Mouse (Mus musculus) liver, embryonic 16.5 days (tissue): ENCODE measurements around the gene Pygm. TPM values are rescaled to one million over a fixed set of nuclear protein-coding genes. Genes with fewer than 3 reads are reported as not detected.
A peak's percentile ranks its signal among the peaks of the same experiment; 100 is the strongest.

Experiments
- ATAC-seq: fragments of 200-750 bp; cut with Nextera tagmentation; 2 replicates; pipeline ENCODE4 v1.8.0; 2017; ENCODE audit warnings: low read depth, mild to moderate bottlenecking, moderate number of reproducible peaks, moderate library complexity
- H3K27ac ChIP-seq: fragments of 300-500 bp; sonication (generic); 2 replicates; pipeline ENCODE4 v1.5.1; 2014; ENCODE audit warnings: mild to moderate bottlenecking, low read length
- H3K27me3 ChIP-seq: fragments of 300-500 bp; sonication (generic); 2 replicates; pipeline ENCODE4 v1.6.1; 2014; ENCODE audit warnings: low read depth, low read length, mixed read lengths; ENCODE audit not compliant: control insufficient read depth, insufficient read depth
- H3K36me3 ChIP-seq: fragments of 300-500 bp; sonication (generic); 2 replicates; pipeline ENCODE4 v1.6.1; 2014; ENCODE audit warnings: mild to moderate bottlenecking; ENCODE audit not compliant: control insufficient read depth, insufficient read depth
- H3K4me1 ChIP-seq: fragments of 300-500 bp; sonication (generic); 2 replicates; pipeline ENCODE4 v1.6.1; 2014; ENCODE audit warnings: low read depth, low read length, mixed read lengths; ENCODE audit not compliant: control insufficient read depth
- H3K4me2 ChIP-seq: fragments of 300-500 bp; sonication (generic); 2 replicates; pipeline ENCODE4 v1.6.1; 2014; ENCODE audit warnings: low read depth, low read length, mixed read lengths
- H3K4me3 ChIP-seq: fragments of 300-500 bp; sonication (generic); 2 replicates; pipeline ENCODE4 v1.5.1; 2014; ENCODE audit warnings: low read depth, mild to moderate bottlenecking, low read length
- H3K9ac ChIP-seq: fragments of 300-500 bp; sonication (generic); 2 replicates; pipeline ENCODE4 v1.6.1; 2014; ENCODE audit warnings: low read depth, low read length
- H3K9me3 ChIP-seq: fragments of 300-500 bp; sonication (generic); replicated peaks from 2 replicates; pipeline ENCODE4 v1.6.1; 2016; ENCODE audit warnings: low read length; ENCODE audit not compliant: control insufficient read depth
- WGBS: fragments of 180-500 bp; shearing (Covaris S2); extraction: QIAGEN DNeasy Blood & Tissue Kit; methylation state at CpG from one replicate; pipeline ENCODE4 v1.1.7; 2014; ENCODE audit not compliant: insufficient replicate concordance; 5-methylcytosine and 5-hydroxymethylcytosine counted together
- polyA plus RNA-seq: library from polyadenylated mRNA; unstranded; fragments of >200 nt; fragmentation: Nextera tagmentation; extraction: Ambion mirVana; gene quantifications from 2 replicates; pipeline ENCODE4 v1.2.1, GENCODE M21; 2015

Pygm gene
- polyA plus RNA-seq, 1 experiment from 2014 or later, result 11.2 TPM

GRCm38 (mm10) chr19:6426703-6427500, 42.7 kb downstream of the Pygm start:
- no peak for ATAC-seq
- H3K9me3 ChIP-seq, result no peaks in the 10 kb centered on the region
- H3K27me3 ChIP-seq, result peaks cover 71% of the 10 kb centered on the region
- H3K27ac ChIP-seq, result no peak overlapping the region
- no peaks in the 10 kb centered on the region for H3K36me3 ChIP-seq
- 19% methylated on average over 13 of the region's 13 CpGs for WGBS
- no peak overlapping the region for H3K4me2 ChIP-seq
- H3K9ac ChIP-seq, result no peak overlapping the region
- no peak overlapping the region for H3K4me3 ChIP-seq
- peaks cover 4% of the 10 kb centered on the region for H3K4me1 ChIP-seq

- peak; percentile 24; the same call in 1 of the 2 replicates for ATAC-seq
These were observed 43.6 kb downstream of the Pygm start for GRCm38 (mm10) chr19:6427653-6428434.

GRCm38 (mm10) chr19:6428501-6429200, 44.5 kb downstream of the Pygm start:
- no peak overlapping the region for H3K27ac ChIP-seq
- under 1% methylated on average over 60 of the region's 60 CpGs for WGBS
- ATAC-seq, result no peak

More at GRCm38 (mm10) chr19:6427653-6428434, 43.6 kb downstream of the Pygm start:
- H3K27ac ChIP-seq, result no peak overlapping the region
- no peaks in the 10 kb centered on the region for H3K9me3 ChIP-seq
- WGBS, result 1% methylated on average over 84 of the region's 94 CpGs
- peak overlapping the region; percentile 17; the same call in 1 of the 2 replicates for H3K4me3 ChIP-seq
- H3K27me3 ChIP-seq, result peaks cover 69% of the 10 kb centered on the region
- peaks cover 4% of the 10 kb centered on the region for H3K4me1 ChIP-seq
- no peaks in the 10 kb centered on the region for H3K36me3 ChIP-seq
- H3K4me2 ChIP-seq, result peak overlapping the region; percentile 36
- no peak overlapping the region for H3K9ac ChIP-seq

GRCm38 (mm10) chr19:6443016-6443415, 58.8 kb downstream of the Pygm start:
- Histone ChIP-seq H3K9ac (no peak overlapping the region), H3K9me3 (no peaks in the 10 kb centered on the region), H3K36me3 (no peaks in the 10 kb centered on the region), H3K4me1 (no peaks in the 10 kb centered on the region; the same call in 1 of the 2 replicates), H3K4me3 (no peak overlapping the region), H3K27ac (no peak overlapping the region), H3K27me3 (peaks cover 10% of the 10 kb centered on the region), H3K4me2 (no peak overlapping the region)
- no peak for ATAC-seq
- WGBS, result 62% methylated on average over 10 of the region's 10 CpGs

More at GRCm38 (mm10) chr19:6428501-6429200, 44.5 kb downstream of the Pygm start:
- Histone ChIP-seq H3K4me2 (peak overlapping the region; percentile 8; the same call in 1 of the 2 replicates), H3K4me3 (peak overlapping the region; percentile 8; the same call in 1 of the 2 replicates), H3K9ac (no peak overlapping the region), H3K27me3 (peaks cover 66% of the 10 kb centered on the region), H3K4me1 (peaks cover 4% of the 10 kb centered on the region), H3K36me3 (no peaks in the 10 kb centered on the region), H3K9me3 (no peaks in the 10 kb centered on the region)

- H3K4me3 ChIP-seq, result no peak overlapping the region
- H3K27me3 ChIP-seq, result peaks cover 10% of the 10 kb centered on the region
These were observed 61.7 kb downstream of the Pygm start for GRCm38 (mm10) chr19:6445761-6446423.

GRCm38 (mm10) chr19:6446736-6447437, 62.7 kb downstream of the Pygm start:
- 59% methylated on average over 7 of the region's 7 CpGs for WGBS

More at GRCm38 (mm10) chr19:6445761-6446423, 61.7 kb downstream of the Pygm start:
- ATAC-seq, result no peak
- no peaks in the 10 kb centered on the region for H3K36me3 ChIP-seq
- H3K4me1 ChIP-seq, result peaks cover 5% of the 10 kb centered on the region; the same call in 1 of the 2 replicates
- no peaks in the 10 kb centered on the region for H3K9me3 ChIP-seq
- H3K4me2 ChIP-seq, result no peak overlapping the region
- no peak overlapping the region for H3K9ac ChIP-seq
- WGBS, result 58% methylated on average over 10 of the region's 10 CpGs
- no peak overlapping the region for H3K27ac ChIP-seq

More at GRCm38 (mm10) chr19:6446736-6447437, 62.7 kb downstream of the Pygm start:
- Histone ChIP-seq H3K4me2 (no peak overlapping the region), H3K4me1 (peaks cover 5% of the 10 kb centered on the region; the same call in 1 of the 2 replicates), H3K27ac (no peak overlapping the region), H3K36me3 (no peaks in the 10 kb centered on the region), H3K27me3 (peaks cover 10% of the 10 kb centered on the region), H3K9me3 (no peaks in the 10 kb centered on the region), H3K9ac (no peak overlapping the region), H3K4me3 (no peak overlapping the region)
- ATAC-seq, result no peak
